Mouse (Mus musculus) retina, embryonic 14.5 days (tissue): Measurements from ENCODE around the gene Nlgn1.
A peak's percentile ranks its signal among the peaks of the same experiment; 100 is the strongest.

Experiments used
- DNase-seq: peaks from one replicate; pipeline ENCODE4 v3.0.0-alpha.2; 2015; ENCODE audit warnings: low spot score

The Nlgn1 gene

DNA sequence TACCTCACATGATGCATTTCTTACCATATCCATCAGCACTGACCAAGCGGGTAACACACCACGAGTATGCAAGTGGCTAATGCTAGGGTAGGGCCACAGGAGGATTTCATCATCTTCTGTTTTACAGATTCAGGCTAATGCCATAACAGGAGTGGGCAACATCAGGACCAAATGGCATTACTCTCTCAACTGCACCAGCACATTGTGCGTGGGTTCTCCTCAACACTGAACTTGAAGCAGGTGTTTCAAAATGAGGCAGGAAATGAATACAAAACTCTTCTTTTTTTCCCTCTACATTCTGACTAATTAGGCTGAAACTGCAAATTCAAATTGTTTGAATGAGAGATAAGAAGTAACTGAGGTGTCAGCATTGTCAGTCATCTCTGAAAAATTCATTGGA, 518.9 kb downstream of the Nlgn1 start:
- DNase-seq: no peak

DNA sequence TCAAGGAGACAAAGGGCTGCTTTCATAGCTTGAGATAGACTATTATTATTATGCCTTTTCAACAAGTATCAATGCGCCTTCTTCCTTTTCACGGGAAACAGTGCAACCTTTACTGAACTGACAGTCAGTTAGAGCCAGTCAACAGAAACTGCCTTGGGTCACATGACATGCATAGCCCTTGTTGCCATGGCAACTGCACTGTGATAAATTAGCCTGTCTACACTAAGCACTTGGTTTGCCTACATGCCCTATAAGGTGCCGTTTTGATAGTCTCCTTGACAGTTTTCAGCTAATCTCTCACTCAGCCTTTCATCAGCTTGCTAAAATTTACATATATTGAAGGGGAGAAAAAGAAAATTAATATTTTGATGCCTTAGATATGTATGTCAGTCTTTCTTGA, 524.7 kb downstream of the Nlgn1 start:
- peak; percentile 76 for DNase-seq

DNA sequence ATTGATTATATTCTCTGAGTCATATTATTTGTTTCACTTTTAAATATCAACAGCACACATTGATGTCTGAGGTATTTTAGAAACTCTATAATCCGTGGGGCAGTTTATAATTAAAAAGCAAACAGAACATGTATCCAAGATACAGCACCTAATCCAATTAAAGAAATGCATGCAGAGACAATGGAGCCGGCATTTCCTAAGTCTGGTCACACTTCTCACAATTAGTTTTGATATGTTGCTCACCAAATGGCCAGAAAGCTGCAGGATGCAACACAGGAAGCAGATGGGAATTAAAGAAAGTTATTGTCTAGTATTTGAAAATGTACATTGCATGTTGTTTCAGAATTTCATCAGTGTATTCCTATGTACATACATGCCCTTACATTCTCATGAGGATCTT, 550.6 kb downstream of the Nlgn1 start:
- peak; percentile 20 for DNase-seq

DNA sequence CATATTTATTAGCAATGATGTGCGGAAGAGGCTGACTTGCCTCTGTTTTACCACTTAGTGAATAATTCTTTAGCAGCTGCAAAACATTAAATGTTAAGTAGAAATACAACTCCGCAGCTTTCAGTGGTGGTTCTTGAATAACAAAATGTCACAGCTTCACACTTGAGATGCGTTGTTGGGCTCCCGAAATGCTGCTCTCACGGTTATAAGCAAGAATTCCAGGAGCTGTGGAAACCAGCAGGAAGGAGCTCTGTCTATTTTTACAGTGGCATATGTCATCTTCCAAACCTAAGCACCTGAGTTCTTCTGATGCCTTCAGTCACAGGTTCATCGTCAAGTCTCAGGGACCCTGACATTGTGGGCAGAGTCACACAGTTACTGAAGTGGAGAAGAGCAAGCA, 556.8 kb downstream of the Nlgn1 start:
- no peak for DNase-seq

- peak; percentile 64 for DNase-seq
Observed at GRCm38 (mm10) chr3:25773908-25774307, 558.4 kb downstream of the Nlgn1 start.

DNA sequence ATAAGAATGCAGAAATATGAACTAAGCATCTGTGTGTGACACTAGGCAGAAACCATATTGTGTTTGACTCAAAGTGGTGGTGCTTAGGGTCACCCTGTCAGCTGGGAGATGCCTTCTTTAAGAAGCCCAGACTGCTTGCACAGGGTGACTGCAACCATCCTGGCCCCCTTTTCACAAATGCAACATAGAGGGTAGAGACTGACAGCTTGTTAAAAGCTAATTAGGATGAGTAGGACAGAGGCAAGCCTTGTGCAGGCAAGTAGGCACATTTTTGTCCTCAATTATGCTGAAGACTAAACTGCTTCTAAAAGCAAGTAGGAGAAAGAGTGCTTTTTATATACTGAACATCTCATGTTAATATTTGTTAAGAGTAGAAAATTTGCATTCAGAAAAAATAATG, 558.8 kb downstream of the Nlgn1 start:
- peak; percentile 70 for DNase-seq

DNA sequence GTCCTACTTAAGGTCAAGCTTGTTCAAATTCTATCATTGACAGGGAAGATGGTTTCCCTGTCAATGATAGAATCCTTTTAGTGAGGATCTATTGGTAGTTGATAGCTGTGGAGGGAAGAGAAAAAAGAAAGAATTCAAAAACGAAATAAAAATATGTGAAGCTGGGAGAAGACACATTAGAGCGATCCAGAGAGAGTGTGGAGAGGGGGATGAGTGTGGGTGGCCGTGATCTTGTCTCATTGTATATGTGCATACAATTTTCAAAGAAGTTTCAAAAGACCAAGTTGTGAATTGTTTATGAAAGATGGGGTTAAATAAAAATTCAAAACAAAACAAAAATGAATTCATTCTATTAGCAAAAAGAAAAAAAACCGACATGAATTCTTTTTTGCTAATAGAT, 568.6 kb downstream of the Nlgn1 start:
- DNase-seq: no peak

DNA sequence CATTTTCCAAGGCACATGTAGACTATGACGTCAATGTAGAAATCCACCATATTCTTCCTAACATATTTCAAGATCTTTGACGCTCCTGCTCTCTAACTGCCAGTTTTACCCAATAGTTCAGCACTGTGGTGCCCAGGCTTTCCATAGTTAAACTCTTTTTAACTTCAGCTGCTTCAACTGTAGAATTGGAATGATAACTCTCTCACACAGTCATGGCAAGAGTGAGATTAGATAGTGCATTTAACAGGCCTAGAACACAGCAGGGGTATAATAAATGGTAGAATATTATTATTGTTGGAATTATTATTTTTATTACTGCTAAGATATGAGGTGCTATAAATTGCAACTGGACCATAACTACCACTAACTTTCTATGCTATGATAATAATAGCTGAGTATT, 574.4 kb downstream of the Nlgn1 start:
- DNase-seq: no peak

DNA sequence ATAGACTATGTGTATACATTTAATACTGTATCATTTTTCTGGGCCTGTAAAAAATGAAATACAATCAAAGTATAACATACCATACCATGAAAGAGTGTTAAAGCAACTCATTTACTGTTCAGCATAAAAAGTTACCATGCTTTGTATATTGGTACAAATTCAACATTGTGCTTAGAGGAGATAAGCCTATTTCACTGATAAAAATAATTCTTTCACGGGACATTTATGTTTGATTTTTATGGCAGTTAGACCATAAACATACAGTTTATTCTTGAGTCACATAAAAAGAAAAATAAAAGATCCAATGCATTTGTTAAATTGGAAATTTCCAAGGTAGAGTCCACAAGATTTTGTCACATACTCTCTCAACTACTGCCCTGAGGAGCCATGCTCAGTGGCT, 608.1 kb downstream of the Nlgn1 start:
- DNase-seq: no peak

DNA sequence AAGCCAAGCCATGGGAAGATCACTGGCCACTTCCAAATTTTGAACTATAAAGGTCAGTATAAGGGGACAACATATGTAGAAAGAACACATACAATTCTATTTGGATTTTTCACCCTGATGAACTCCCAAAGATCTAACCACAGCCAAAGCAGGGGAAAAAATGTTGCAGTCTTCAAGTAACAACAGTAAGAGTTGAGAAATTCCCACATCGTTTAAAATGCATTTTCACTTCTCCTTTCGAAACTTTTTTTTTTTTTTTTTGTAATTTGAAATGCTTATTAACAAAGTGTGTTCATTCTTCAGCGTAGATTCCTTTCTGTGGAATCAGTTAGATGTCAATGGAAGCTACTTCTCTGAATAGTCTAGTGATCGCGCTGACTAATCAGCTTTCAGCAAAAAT, 610.8 kb downstream of the Nlgn1 start:
- no peak for DNase-seq

- DNase-seq: no peak
Observed at GRCm38 (mm10) chr3:25707380-25707779, 624.9 kb downstream of the Nlgn1 start.

DNA sequence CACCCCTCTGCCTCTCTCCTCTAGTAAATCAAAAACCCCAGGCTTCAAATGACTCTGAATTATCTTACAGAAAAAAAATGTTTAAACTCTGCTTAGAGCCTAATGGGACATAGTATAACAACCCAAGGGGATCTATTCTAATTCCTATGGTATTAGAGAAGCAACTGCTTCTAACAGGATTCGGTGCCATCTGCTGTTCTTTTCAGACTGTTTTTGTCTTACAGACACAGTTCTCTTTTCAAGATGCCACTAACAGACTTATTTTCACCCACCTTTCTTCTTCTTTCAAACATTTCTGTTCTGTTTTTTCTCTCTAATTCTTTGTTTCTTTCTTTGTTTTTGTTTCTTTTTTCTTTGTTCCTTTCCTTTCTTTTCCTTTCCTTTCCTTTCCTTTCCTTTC, 635.0 kb downstream of the Nlgn1 start:
- no peak for DNase-seq

DNA sequence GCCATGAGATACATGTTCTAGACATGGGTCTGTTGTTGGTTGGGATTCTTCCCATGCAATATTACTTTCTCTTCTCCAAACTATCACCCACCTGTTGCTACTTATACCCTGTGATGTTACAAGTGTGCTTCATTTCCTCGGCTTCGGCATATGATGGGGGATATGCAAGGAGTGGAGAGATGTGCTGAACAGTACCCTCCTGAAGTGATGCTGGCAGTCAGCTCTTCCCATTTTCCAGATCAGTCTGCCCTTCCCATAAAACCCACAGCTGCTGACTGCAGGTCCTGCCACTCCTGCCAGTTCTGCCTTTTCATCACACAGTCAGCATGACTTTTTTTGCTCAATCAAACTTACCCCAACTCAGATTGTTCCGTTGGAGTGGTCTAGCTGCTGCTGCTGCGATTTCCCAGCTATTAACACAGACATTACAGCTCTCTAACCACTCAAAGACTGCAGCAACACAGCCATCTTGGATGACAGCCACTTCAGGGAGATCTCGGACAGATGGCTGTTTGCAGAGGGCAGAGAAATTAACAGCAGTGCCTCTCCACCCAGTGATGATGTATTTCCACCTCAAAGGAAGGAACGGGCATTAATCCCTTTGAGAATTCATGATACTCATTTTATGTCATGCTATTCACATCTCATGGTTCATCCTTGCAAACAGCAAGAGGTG, 643.3 kb downstream of the Nlgn1 start:
- DNase-seq: no peak

DNA sequence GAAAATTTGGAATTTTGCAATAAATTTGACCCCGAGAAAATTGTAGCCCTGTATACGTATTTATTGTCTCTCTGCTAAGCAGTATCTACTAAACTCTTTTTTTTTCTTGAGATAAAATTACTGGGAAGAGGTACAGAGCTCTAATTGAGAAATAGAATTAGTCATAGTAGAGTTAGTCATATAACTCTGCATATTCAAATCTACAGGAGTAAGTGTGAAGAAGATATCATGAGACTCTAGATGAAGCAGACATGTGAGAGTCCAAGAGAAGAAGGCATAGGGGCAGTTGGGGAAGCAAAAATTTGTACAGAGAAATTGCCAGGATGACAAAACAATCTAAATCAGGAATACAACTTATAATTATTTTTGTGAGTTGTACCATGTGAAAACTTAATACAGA, 648.6 kb downstream of the Nlgn1 start:
- no peak for DNase-seq

GRCm38 (mm10) chr3:25679373-25679772, 652.9 kb downstream of the Nlgn1 start:
- no peak for DNase-seq

GRCm38 (mm10) chr3:25675888-25676287, 656.4 kb downstream of the Nlgn1 start:
- no peak for DNase-seq

DNA sequence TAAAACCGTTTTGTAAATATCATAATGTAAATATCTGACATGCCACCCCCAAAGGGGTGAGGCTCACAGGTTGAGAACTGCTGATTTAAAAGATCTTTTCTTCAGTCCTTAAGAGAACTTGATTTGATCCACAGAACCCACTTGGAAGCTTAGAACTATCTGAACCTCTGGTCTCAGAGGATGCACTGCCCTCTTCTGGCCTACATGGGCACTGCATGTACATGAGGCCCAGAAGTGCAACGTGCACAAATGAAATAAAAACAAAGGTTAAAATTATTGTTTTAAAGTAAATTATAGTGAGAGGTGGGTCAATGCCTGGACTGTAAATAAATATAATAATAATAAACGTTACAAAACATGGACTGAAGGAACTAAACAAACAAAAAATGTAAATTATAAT, 657.2 kb downstream of the Nlgn1 start:
- DNase-seq: peak; percentile 47

DNA sequence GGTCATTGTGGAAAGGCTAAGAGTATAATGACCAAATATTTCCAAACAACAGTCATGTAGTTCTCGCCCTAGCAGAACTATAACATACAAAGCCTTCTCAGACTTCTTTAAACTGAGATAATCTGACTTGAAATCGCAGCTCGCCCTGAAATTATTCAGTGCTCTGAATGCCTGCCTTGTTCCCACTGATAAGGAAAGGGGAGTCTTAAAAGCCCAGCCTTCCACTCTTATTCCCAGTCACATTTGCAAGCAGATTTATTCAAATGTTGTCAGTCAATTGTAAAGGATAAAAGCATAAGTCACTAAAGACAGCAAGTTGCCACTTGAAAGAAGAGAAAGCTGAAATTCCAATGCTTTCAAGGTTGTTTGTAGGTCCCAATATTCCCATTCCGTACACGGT, 658.9 kb downstream of the Nlgn1 start:
- DNase-seq: no peak

DNA sequence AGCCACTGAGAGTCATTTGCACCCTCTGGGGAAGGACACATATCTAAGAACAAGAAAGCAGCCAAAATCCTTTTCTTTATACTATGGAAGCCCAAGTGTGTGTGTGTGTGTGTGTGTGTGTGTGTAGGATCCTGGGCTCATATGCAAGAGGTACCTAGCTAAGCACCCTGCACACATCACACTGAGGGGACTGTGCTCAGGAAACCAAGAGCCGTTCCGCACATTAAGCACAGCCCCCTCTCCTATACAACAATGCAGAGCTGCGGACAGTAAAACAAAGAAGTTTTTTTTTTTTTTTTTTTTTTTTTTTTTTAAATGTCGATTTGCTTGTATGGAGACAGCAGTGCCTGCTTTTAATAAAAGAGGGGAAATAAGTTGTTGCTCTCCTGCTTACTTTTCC, 659.5 kb downstream of the Nlgn1 start:
- no peak for DNase-seq

DNA sequence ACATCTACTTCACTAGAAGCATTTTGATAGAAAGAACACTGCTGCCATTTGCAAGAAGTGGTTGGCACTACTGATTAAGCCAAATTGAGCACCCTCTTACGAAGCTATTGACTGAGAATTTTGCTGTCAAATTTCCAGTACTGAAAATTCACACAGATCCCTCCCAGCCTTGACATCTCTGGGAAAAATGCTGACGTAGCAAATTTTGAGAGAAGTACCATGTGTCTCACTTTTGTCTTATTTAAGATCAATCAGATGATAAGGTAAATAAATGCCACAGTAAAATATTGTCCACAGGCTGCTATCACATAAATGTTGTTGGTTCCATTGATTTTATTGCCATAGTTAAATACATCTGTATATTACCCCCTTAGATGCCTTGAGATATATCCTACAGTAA, 668.8 kb downstream of the Nlgn1 start:
- no peak for DNase-seq

- DNase-seq: no peak
Observed at GRCm38 (mm10) chr3:25660285-25660684, 672.0 kb downstream of the Nlgn1 start.

GRCm38 (mm10) chr3:25658006-25658405, 674.3 kb downstream of the Nlgn1 start:
- no peak for DNase-seq

GRCm38 (mm10) chr3:25657074-25657473, 675.2 kb downstream of the Nlgn1 start:
- no peak for DNase-seq

DNA sequence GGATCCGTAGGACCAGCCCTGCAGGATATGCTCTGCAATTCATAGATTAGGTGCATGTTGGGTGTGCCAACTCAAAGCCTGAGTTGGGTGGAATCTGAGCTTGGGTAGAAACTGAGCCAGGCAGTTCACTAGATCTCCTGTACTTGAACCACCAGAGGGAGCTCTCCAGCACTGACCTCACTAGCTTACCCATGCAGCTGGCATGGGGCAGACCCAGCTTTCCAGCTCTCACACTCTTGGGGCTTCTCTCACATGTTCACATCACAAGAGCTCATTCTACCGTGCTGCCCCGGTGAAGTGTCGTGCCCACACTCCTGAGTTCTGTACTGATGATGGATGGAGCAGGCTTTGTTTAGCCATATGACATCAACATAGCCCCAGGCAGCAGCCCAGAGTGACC, 679.2 kb downstream of the Nlgn1 start:
- peak; percentile 62 for DNase-seq
